Mouse (Mus musculus): Measurements from ENCODE around the gene Fam214a.
"Not testable (repeated sequence)": the region's sequence is repeated elsewhere in the genome, so short reads cannot be mapped to it uniquely, and the experiment has no call there.

The Fam214a gene

GRCm38 (mm10) chr9:74979371-74979770 lies 26.7 kb downstream of the Fam214a start:
- no peak for DNase-seq (ENCODE audit: low read depth, low spot score)

GRCm38 (mm10) chr9:74979866-74980265 lies 27.2 kb downstream of the Fam214a start:
- DNase-seq (ENCODE audit: low read depth, low spot score) = no peak

GRCm38 (mm10) chr9:74981663-74982111 lies 29.0 kb downstream of the Fam214a start:
- no peak for DNase-seq (ENCODE audit: low read depth, low spot score)

- no peak for DNase-seq (ENCODE audit: low read depth, low spot score)
These were observed 29.5 kb downstream of the Fam214a start for GRCm38 (mm10) chr9:74982193-74982592.

GRCm38 (mm10) chr9:74982722-74983121 lies 30.0 kb downstream of the Fam214a start:
- DNase-seq (ENCODE audit: low read depth, low spot score) = not testable (repeated sequence)

- DNase-seq (ENCODE audit: low read depth, low spot score) = no peak
These were observed 32.6 kb downstream of the Fam214a start for GRCm38 (mm10) chr9:74985173-74985715.

- DNase-seq (ENCODE audit: low read depth, low spot score) = no peak
These were observed 33.1 kb downstream of the Fam214a start for GRCm38 (mm10) chr9:74985770-74986169.

- DNase-seq (ENCODE audit: low read depth, low spot score) = no peak
These were observed 36.3 kb downstream of the Fam214a start for GRCm38 (mm10) chr9:74988893-74989460.

GRCm38 (mm10) chr9:74989990-74990389 lies 37.3 kb downstream of the Fam214a start:
- no peak for DNase-seq (ENCODE audit: low read depth, low spot score)

- no peak for DNase-seq (ENCODE audit: low read depth, low spot score)
These were observed 42.0 kb downstream of the Fam214a start for GRCm38 (mm10) chr9:74994611-74995257.

- DNase-seq (ENCODE audit: low read depth, low spot score) = no peak
These were observed 43.7 kb downstream of the Fam214a start for GRCm38 (mm10) chr9:74996349-74996748.

GRCm38 (mm10) chr9:74997976-74998375 lies 45.3 kb downstream of the Fam214a start:
- no peak for DNase-seq (ENCODE audit: low read depth, low spot score)

- no peak for DNase-seq (ENCODE audit: low read depth, low spot score)
These were observed 48.3 kb downstream of the Fam214a start for GRCm38 (mm10) chr9:75001006-75001405.

GRCm38 (mm10) chr9:75001611-75002204 lies 49.0 kb downstream of the Fam214a start:
- DNase-seq (ENCODE audit: low read depth, low spot score) = no peak

- no peak for DNase-seq (ENCODE audit: low read depth, low spot score)
These were observed 49.6 kb downstream of the Fam214a start for GRCm38 (mm10) chr9:75002262-75002661.

- DNase-seq (ENCODE audit: low read depth, low spot score) = no peak
These were observed 51.5 kb downstream of the Fam214a start for GRCm38 (mm10) chr9:75004203-75004602.

GRCm38 (mm10) chr9:75016591-75016990 lies 63.9 kb downstream of the Fam214a start:
- DNase-seq (ENCODE audit: low read depth, low spot score) = no peak

GRCm38 (mm10) chr9:75019181-75019580 lies 66.5 kb downstream of the Fam214a start:
- no peak for DNase-seq (ENCODE audit: low read depth, low spot score)

- no peak for DNase-seq (ENCODE audit: low read depth, low spot score)
These were observed 66.9 kb downstream of the Fam214a start for GRCm38 (mm10) chr9:75019592-75019991.

GRCm38 (mm10) chr9:75020561-75020960 lies 67.9 kb downstream of the Fam214a start:
- DNase-seq (ENCODE audit: low read depth, low spot score) = no peak

- DNase-seq (ENCODE audit: low read depth, low spot score) = no peak
These were observed 69.9 kb downstream of the Fam214a start for GRCm38 (mm10) chr9:75022546-75022945.

GRCm38 (mm10) chr9:75023150-75023894 lies 70.6 kb downstream of the Fam214a start:
- no peak for DNase-seq (ENCODE audit: low read depth, low spot score)

Measured in brain, embryonic 18.5 days (tissue).